Mouse (Mus musculus) CH12.LX (cell line): ENCODE measurements around the gene Slc35c1.

Experiments used
- CTCF ChIP-seq, 2 experiments: IDR thresholded peaks in 1 of 2; conservative IDR thresholded peaks in 1 of 2; 2 replicates each; pipeline ENCODE4 v1.5.1; 2011 to 2012; ENCODE audit warnings: low read depth in 2 of 2, low read length in 2 of 2, improper control_type of control experiment in 1 of 2, inconsistent platforms in 1 of 2, mild to moderate bottlenecking in 1 of 2, moderate library complexity in 1 of 2
- NRF1 ChIP-seq: IDR thresholded peaks from 2 replicates; pipeline ENCODE4 v1.6.1; 2014; ENCODE audit warnings: low read depth, mild to moderate bottlenecking, inconsistent platforms, low read length, improper control_type of control experiment, moderate library complexity
- RCOR1 ChIP-seq: conservative IDR thresholded peaks from 2 replicates; pipeline ENCODE4 v1.6.1; 2012; ENCODE audit warnings: low read depth, mild to moderate bottlenecking, inconsistent platforms, low read length, improper control_type of control experiment

DNA sequence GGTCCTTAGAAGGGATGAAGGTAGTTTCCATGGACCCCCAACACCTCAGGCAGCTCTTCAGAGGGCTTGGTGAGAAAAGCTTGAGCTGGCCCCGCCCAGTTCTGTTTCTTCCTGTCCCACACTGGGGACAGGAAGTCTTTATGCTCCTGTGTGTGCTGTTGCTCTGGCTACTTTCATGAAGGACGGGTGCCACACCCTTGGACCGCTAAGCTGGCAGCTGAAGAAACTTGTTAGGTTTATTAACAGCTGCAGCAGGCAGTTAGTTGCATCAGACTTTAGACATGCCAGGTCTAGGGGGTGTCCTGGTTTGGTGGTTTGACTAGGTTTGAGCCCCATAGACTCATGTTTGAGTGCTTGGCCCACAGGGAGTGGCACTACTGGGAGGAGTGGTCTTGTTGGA lies 4.4 kb upstream of the Slc35c1 start:
- TF ChIP-seq RCOR1 (no peak), NRF1 (no peak), CTCF (conservative IDR thresholded peaks at IDR 0.05 in 1 of 2, IDR thresholded peaks at IDR 0.05 in 1 of 2; ENCODE audit: low read depth in 2 of 2, low read length in 2 of 2) (no peak)
